ENCODE assay signal across 8 mouse cellular contexts in the genomic region with DNA sequence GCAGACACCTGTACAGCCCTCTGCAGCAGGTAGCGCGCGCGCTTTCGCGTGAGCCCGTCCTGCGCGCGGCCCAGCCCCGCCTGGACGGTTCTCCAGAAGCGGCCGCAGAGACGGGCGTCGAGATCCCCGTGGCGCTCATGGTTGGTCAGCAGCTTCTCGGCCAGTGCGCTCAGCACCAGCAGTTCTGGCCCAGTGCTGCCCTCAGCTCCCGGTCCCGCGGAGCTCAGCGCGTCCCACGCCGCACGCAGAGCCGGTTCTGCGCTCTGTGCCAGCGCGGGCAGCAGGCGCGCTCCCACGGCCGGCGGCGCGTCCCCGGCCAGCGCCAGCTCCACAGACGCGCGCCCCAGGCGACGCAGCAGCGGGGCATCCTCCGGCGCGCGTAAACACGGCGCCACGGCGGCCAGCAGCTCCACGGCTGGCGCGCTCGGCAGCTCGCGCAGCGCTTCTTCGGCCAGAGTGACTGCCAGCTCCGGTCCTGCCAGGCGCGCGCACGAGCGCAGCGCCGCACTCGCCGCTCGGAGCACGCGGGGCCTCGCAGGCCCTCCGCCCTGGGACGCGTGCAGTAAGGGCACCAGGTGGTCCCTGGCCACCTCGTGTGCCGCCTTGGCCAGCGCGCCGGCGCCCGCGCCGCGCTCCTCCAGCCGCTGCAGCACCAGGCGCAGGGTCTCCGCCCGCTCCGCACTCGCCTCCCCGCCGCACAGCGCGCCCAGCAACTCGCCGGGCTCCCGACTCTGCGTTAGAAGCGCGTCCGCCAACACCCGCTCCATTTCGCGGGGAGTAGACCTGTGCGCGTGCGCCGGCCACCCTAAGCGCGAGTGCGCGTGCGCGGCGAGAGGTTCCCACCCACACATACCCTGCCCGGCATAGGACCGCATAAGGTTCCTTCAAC. TPM values are rescaled to one million over a fixed set of nuclear protein-coding genes. Genes with fewer than 3 reads are reported as not detected.
DNase-seq lines count a peak whose midpoint lies in the region; ATAC-seq and TF ChIP-seq lines count a peak whose summit lies in the region.

A gene (minus strand): TSS at position 767 of the 889 bp plus-strand sequence.

- intact Hi-C loops in heart, postnatal 36 days (cut with DNase I) = no loop called here

- H3K9ac ChIP-seq in ES-E14 (ENCODE audit: insufficient read depth, low read depth, low read length, poor library complexity, severe bottlenecking) = peak within 1 kb of the TSS; percentile 92
- peak within 1 kb of the TSS; percentile 69 for H3K9ac ChIP-seq in forebrain, postnatal 0 days
- H3K9ac ChIP-seq in neural tube, embryonic 14.5 days (replicated peaks; ENCODE audit: low read depth, low read length) = peak within 1 kb of the TSS; percentile 64

- no peak for TF ChIP-seq POLR2A in testis, adult 2 months (IDR thresholded peaks at IDR 0.05; ENCODE audit: control insufficient read depth, low read depth, low read length)

- peak; percentile 94 for ATAC-seq in forebrain, postnatal 0 days
- ATAC-seq in neural tube, embryonic 14.5 days (ENCODE audit: low read depth) = peak; percentile 94

- peak; percentile 82 for DNase-seq in ES-E14 (ENCODE audit: low read depth, low spot score)
- DNase-seq in cerebellum, adult 18-20 months = peak; percentile 93 to 97
- DNase-seq in forebrain, postnatal 0 days = peak; percentile 96
- DNase-seq in heart, postnatal 36 days = peak; percentile 94 to 96
- DNase-seq in layer of hippocampus, adult 18-20 months (ENCODE audit: low spot score in 2 of 2) = peak; percentile 90 to 93
- DNase-seq in lung, adult 18-20 months = peak; percentile 90 to 92

- no peak for TF ChIP-seq CTCF in forebrain, postnatal 0 days (IDR thresholded peaks at IDR 0.05; ENCODE audit: low read depth)
- no peak for TF ChIP-seq CTCF in testis, adult 2 months (IDR thresholded peaks at IDR 0.05; ENCODE audit: control insufficient read depth, insufficient read depth, insufficient replicate concordance, low read depth, low read length)

- peak within 1 kb of the TSS; percentile 84 to 91 for H3K4me3 ChIP-seq in ES-E14 (ENCODE audit: insufficient read depth in 1 of 2, low read depth in 1 of 2, low read length in 2 of 2, poor library complexity in 1 of 2, severe bottlenecking in 1 of 2)
- peak within 1 kb of the TSS; percentile 94 for H3K4me3 ChIP-seq in forebrain, postnatal 0 days (ENCODE audit: low read depth, low read length)
- H3K4me3 ChIP-seq in neural tube, embryonic 14.5 days (ENCODE audit: low read depth, low read length) = peak within 1 kb of the TSS; percentile 86
- H3K4me3 ChIP-seq in testis, adult 2 months (ENCODE audit: control insufficient read depth, low read depth, low read length) = peak within 1 kb of the TSS; percentile 72

- no peaks in the 10 kb centered on the region for H3K9me3 ChIP-seq in ES-E14 (ENCODE audit: control insufficient read depth, insufficient read depth, low read depth, low read length)
- H3K9me3 ChIP-seq in forebrain, postnatal 0 days (ENCODE audit: low read length) = no peaks in the 10 kb centered on the region
- no peaks in the 10 kb centered on the region for H3K9me3 ChIP-seq in neural tube, embryonic 14.5 days (ENCODE audit: control insufficient read depth, low read length)

- peaks cover 4% of the 10 kb centered on the region; the same call in 1 of the 2 replicates for H3K36me3 ChIP-seq in ES-E14 (ENCODE audit: control insufficient read depth, insufficient read depth, low read length, poor library complexity, severe bottlenecking)
- peaks cover 9% of the 10 kb centered on the region for H3K36me3 ChIP-seq in forebrain, postnatal 0 days (ENCODE audit: insufficient read depth)
- H3K36me3 ChIP-seq in neural tube, embryonic 14.5 days (ENCODE audit: control insufficient read depth, insufficient read depth, low read length) = peaks cover 10% of the 10 kb centered on the region; the same call in 1 of the 2 replicates
- no peaks in the 10 kb centered on the region for H3K36me3 ChIP-seq in testis, adult 2 months (ENCODE audit: control insufficient read depth, insufficient read depth, low read length)

- peaks cover 0 to 8% of the 10 kb centered on the region in 2 experiments; a peak in 1 of 4 replicates for H3K4me1 ChIP-seq in ES-E14 (ENCODE audit: control insufficient read depth in 2 of 2, insufficient read depth in 2 of 2, low read length in 2 of 2, poor library complexity in 1 of 2)
- 0 out of 2 replicates have a peak, but pooled peaks cover 10% of the 10 kb centered on the region for H3K4me1 ChIP-seq in forebrain, postnatal 0 days (ENCODE audit: insufficient read depth)
- H3K4me1 ChIP-seq in neural tube, embryonic 14.5 days (ENCODE audit: control insufficient read depth, insufficient read depth, low read length) = peaks cover 9% of the 10 kb centered on the region
- peaks cover 8% of the 10 kb centered on the region for H3K4me1 ChIP-seq in testis, adult 2 months (ENCODE audit: control insufficient read depth, insufficient read depth, low read length)

- under 1% methylated on average over 118 of the region's 124 CpGs for WGBS in forebrain, postnatal 0 days
- under 1% methylated on average over 118 of the region's 124 CpGs for WGBS in neural tube, embryonic 14.5 days

- no peak within 1 kb of the TSS for H3K27ac ChIP-seq in ES-E14 (ENCODE audit: insufficient read depth, low read depth, low read length, poor library complexity, severe bottlenecking)
- peak within 1 kb of the TSS; percentile 87 for H3K27ac ChIP-seq in forebrain, postnatal 0 days (ENCODE audit: low read depth, low read length)
- peak within 1 kb of the TSS; percentile 82 for H3K27ac ChIP-seq in neural tube, embryonic 14.5 days (ENCODE audit: low read depth, low read length)
- no peak within 1 kb of the TSS for H3K27ac ChIP-seq in testis, adult 2 months (ENCODE audit: control insufficient read depth, insufficient read depth, low read depth, low read length)

- H3K4me2 ChIP-seq in forebrain, postnatal 0 days (ENCODE audit: low read depth) = peak within 1 kb of the TSS; percentile 63
- peak within 1 kb of the TSS; percentile 66 for H3K4me2 ChIP-seq in neural tube, embryonic 14.5 days (ENCODE audit: low read depth, low read length)

- in situ Hi-C loops in ES-E14 (cut with MboI; ENCODE audit: low sequenced_read_pairs in 2 of 2, unreplicated experiment in 2 of 2) = loop anchor here in 1 of 2 experiments (25.0 kb wide), 1 partner anchor 413 kb away; no protein-coding TSS in a partner anchor

- H3K27me3 ChIP-seq in forebrain, postnatal 0 days (ENCODE audit: insufficient read depth, low read length) = no peaks in the 10 kb centered on the region
- no peaks in the 10 kb centered on the region for H3K27me3 ChIP-seq in neural tube, embryonic 14.5 days (ENCODE audit: control insufficient read depth, insufficient read depth, low read length)
- H3K27me3 ChIP-seq in testis, adult 2 months (ENCODE audit: control insufficient read depth, insufficient read depth, low read length) = no peaks in the 10 kb centered on the region

TF ChIP-seq in ES-E14, 5 proteins besides CTCF, POLR2A, EP300 and RAD21:
- TF ChIP-seq ZC3H11A (IDR thresholded peaks at IDR 0.05; ENCODE audit: borderline replicate concordance, low read depth, low read length) (no peak), CHD2 (IDR thresholded peaks at IDR 0.05; ENCODE audit: low read depth, low read length) (no peak), HCFC1 (IDR thresholded peaks at IDR 0.05; ENCODE audit: borderline replicate concordance, insufficient read depth, low read length) (no peak; the same call in 1 of the 2 replicates), ZNF384 (IDR thresholded peaks at IDR 0.05; ENCODE audit: low read depth, low read length) (no peak), MAFK (IDR thresholded peaks at IDR 0.05; ENCODE audit: insufficient read depth, low read depth, low read length) (no peak)

RNA-seq across cellular contexts. Expression of the gene that starts here (rescaled TPM):
- total RNA-seq in ES-E14 (2012; rRNA removed) = 9.5 and 11.9 TPM in 2 replicates
- 5.6 and 5.8 TPM in 2 replicates for total RNA-seq in forebrain, postnatal 0 days (2014; rRNA removed)
- polyA plus RNA-seq in forebrain, postnatal 0 days (2015; fragmentation: Nextera tagmentation; extraction: Ambion mirVana) = 0.82 and 1.1 TPM in 2 replicates
- total RNA-seq in heart, postnatal 36 days (2021) = 1 to 10 TPM; 3.7 to 4.9 TPM
- total RNA-seq in layer of hippocampus, adult 18-20 months (2021) = 1 to 10 TPM; 3.9 to 4.2 TPM
- 2.7 TPM in 2 replicates for polyA plus RNA-seq in neural tube, embryonic 14.5 days (2014; fragmentation: Nextera tagmentation; extraction: Ambion mirVana)
- polyA plus RNA-seq in testis, adult 2 months (2012; rRNA removed) = 0.27 and 0.40 TPM in 2 replicates

Comparison
In these comparisons a context has a peak if more than half of its experiments do, and no peak if none do; other contexts are left out.
1. H3K27ac ChIP-seq: peak in forebrain, postnatal 0 days (single experiment) and neural tube, embryonic 14.5 days (single experiment); none in ES-E14 (single experiment) and testis, adult 2 months (single experiment).
2. Peak in every context shown above with its lines, with median percentiles within 50 percentile points of each other: DNase-seq, H3K4me3 ChIP-seq and H3K9ac ChIP-seq.